Mouse (Mus musculus) heart, embryonic 12.5 days (tissue): ENCODE measurements around the gene Map3k20. TPM values are rescaled to one million over a fixed set of nuclear protein-coding genes. Genes with fewer than 3 reads are reported as not detected.

Source experiments
- ATAC-seq: fragments of 200-750 bp; cut with Nextera tagmentation; 2 replicates; pipeline ENCODE4 v1.8.0; 2017; ENCODE audit warnings: moderate TSS enrichment, moderate library complexity; ENCODE audit not compliant: insufficient number of reproducible peaks, low FRiP score
- H3K27ac ChIP-seq: fragments of 300-500 bp; sonication (generic); 2 replicates; pipeline ENCODE4 v1.5.1; 2016; ENCODE audit warnings: mild to moderate bottlenecking, moderate library complexity; ENCODE audit not compliant: poor library complexity, severe bottlenecking
- H3K27me3 ChIP-seq: fragments of 300-500 bp; sonication (generic); replicated peaks from 2 replicates; pipeline ENCODE4 v1.6.1; 2016; ENCODE audit warnings: mild to moderate bottlenecking, moderate library complexity
- H3K36me3 ChIP-seq: fragments of 300-500 bp; sonication (generic); 2 replicates; pipeline ENCODE4 v1.6.1; 2016; ENCODE audit warnings: mild to moderate bottlenecking, moderate library complexity
- H3K4me1 ChIP-seq: fragments of 300-500 bp; sonication (generic); replicated peaks from 2 replicates; pipeline ENCODE4 v1.6.1; 2016; ENCODE audit warnings: mild to moderate bottlenecking
- H3K4me2 ChIP-seq: fragments of 300-500 bp; sonication (generic); 2 replicates; pipeline ENCODE4 v1.6.1; 2016; ENCODE audit warnings: mild to moderate bottlenecking, moderate library complexity
- H3K4me3 ChIP-seq: fragments of 300-500 bp; sonication (generic); 2 replicates; pipeline ENCODE4 v1.5.1; 2016; ENCODE audit warnings: mild to moderate bottlenecking
- H3K9ac ChIP-seq: fragments of 300-500 bp; sonication (generic); 2 replicates; pipeline ENCODE4 v1.6.1; 2016; ENCODE audit warnings: mild to moderate bottlenecking, moderate library complexity
- H3K9me3 ChIP-seq: fragments of 300-500 bp; sonication (generic); replicated peaks from 2 replicates; pipeline ENCODE4 v1.6.1; 2016; ENCODE audit warnings: mild to moderate bottlenecking, moderate library complexity
- WGBS: fragments of 180-500 bp; shearing (Covaris S2); methylation state at CpG from one replicate; pipeline ENCODE4 v1.1.7; 2016; 5-methylcytosine and 5-hydroxymethylcytosine counted together
- polyA plus RNA-seq: library from polyadenylated mRNA; unstranded; fragments of >200 nt; fragmentation: Nextera tagmentation; extraction: Ambion mirVana; gene quantifications from 2 replicates; pipeline ENCODE4 v1.2.1, GENCODE M21; 2016

Gene Map3k20
- polyA plus RNA-seq, 1 experiment from 2014 or later = 77.2 TPM

DNA sequence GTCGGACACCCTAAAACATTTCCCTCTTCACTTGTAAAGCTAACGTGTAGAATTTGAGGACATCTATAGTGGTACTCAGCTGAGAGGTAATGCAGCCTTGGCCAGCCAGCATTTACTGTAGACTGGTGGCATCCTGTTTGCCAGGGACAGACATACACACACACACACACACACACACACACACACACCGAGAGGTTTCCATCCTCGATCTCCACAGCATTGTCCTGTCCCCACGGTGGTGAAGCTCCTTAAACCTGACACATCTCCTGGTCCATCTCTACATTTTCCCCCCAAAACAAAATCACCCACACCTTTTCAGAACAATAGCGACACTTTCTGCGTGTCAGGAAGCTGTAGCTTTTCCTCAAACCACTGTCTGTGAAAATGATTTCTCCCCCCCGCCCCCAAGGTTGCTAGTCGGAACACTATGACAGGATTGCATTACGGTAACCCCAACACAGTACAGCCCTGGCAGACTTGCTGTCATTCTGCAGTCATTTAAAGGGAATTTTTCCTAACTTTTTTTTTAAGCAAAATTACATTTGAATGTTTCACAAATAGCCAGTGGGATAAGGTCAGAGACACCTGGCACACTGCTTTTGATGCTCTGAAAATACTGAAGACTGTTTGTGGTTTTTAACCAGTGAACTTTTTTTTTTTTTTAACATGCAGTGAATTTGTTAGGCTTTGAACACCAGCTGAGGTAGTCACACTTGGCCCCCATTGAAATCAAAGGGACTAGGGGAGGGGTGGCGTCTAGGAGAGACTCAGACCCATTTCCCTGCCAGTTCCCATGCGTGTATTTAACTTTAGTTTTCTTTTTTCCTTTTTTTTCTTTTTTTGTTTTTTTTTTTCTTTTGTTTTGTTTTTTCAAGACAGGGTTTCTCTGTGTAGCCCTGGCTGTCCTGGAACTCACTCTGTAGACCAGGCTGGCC is 120.5 kb downstream of the Map3k20 start:
- Histone ChIP-seq H3K27ac (no peak overlapping the region), H3K4me3 (no peak overlapping the region), H3K36me3 (peaks cover 50% of the 10 kb centered on the region), H3K9ac (no peak overlapping the region), H3K4me1 (0 out of 2 replicates have a peak, but pooled peaks cover 7% of the 10 kb centered on the region), H3K9me3 (no peaks in the 10 kb centered on the region), H3K4me2 (no peak overlapping the region), H3K27me3 (no peaks in the 10 kb centered on the region)
- 87% methylated on average over 12 of the region's 12 CpGs for WGBS
- no peak for ATAC-seq

DNA sequence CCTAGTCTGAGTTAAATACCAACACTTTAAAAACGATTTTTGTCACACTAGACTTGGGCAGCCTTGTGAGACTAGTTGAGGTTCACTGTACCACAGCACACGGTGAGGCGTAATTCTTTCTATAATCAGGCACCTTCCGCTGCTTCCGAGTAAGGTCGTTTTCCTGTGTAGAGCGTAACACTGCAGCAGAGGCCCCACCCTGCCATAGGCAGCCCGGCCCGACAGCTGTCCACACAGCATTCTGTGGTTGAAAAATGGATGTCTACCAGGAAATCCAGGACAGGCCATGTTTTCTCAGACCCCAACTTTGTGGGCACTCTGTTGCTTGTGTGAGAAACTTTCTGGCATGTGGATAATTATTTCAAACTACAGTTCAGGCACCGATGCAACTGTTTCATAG is 121.3 kb downstream of the Map3k20 start:
- Histone ChIP-seq H3K27me3 (no peaks in the 10 kb centered on the region), H3K9me3 (no peaks in the 10 kb centered on the region), H3K4me2 (no peak overlapping the region), H3K4me3 (no peak overlapping the region), H3K27ac (no peak overlapping the region), H3K36me3 (peaks cover 44% of the 10 kb centered on the region), H3K4me1 (0 out of 2 replicates have a peak, but pooled peaks cover 7% of the 10 kb centered on the region), H3K9ac (no peak overlapping the region)
- WGBS = 56% methylated on average over 10 of the region's 10 CpGs
- ATAC-seq = no peak

DNA sequence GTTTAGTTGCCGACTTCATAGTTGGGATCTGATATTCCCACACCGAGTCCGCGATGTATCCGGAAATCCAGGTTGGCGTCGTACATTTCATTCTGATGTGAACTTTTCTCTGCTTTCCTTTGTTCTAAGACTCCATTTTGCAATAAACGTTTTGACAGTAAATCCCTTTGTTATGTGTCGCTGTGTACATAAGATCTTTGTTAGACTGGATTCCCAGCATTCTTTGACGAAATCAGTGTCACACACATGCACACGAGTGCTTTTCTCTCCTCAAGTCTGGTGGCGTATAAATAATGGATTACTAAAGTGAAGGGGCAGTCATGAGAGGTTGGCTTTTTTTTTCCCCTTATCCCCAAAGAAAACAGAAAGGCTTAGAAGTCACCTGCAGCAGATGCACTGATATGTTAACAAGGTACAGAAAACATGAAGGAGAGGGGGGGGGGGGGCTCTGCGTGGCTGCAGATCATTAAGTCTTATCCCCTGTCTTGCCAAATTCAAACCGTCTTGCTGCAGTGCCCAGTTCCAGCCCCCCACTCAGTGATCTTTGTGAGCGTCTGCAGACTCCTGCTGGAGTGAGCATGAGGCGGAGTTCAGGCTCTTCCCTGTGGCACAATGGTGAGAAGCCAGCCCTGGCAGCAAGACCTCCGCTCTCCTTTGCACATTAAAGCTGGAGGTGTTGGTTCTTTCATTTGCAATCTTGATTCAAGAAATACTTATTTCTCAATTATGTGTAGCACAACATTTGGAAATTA is 122.1 kb downstream of the Map3k20 start:
- Histone ChIP-seq H3K9me3 (no peaks in the 10 kb centered on the region), H3K27me3 (no peaks in the 10 kb centered on the region), H3K27ac (no peak overlapping the region), H3K36me3 (peaks cover 41% of the 10 kb centered on the region), H3K4me2 (no peak overlapping the region), H3K4me1 (0 out of 2 replicates have a peak, but pooled peaks cover 7% of the 10 kb centered on the region), H3K9ac (no peak overlapping the region), H3K4me3 (no peak overlapping the region)
- 84% methylated on average over 17 of the region's 17 CpGs for WGBS
- no peak for ATAC-seq

DNA sequence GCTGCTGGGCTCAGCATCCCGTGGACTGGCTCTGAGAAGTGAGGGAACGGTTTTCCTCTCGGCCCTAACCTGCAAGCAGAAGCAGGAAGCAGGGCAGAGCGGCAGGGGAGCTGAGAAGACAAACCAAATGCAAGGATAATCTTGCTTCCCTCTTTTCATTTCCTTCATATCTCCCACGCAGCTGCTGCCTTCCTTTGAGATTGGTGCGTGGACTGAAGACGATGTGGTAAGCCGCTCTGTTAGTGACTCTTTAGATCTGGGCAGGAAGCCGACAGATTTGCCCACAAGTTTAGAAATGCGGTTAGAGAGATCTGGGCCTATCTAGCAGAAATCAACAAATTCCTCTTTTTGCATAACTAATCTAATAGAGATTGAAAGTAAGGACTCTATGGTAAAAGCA is 124.5 kb downstream of the Map3k20 start:
- no peaks in the 10 kb centered on the region for H3K9me3 ChIP-seq
- no peaks in the 10 kb centered on the region for H3K27me3 ChIP-seq
- H3K4me1 ChIP-seq = peaks cover 14% of the 10 kb centered on the region; the same call in 1 of the 2 replicates
- H3K4me3 ChIP-seq = no peak overlapping the region
- peaks cover 22% of the 10 kb centered on the region for H3K36me3 ChIP-seq
- ATAC-seq = no peak
- H3K4me2 ChIP-seq = no peak overlapping the region
- no peak overlapping the region for H3K9ac ChIP-seq
- no peak overlapping the region for H3K27ac ChIP-seq
- WGBS = 55% methylated on average over 10 of the region's 10 CpGs

DNA sequence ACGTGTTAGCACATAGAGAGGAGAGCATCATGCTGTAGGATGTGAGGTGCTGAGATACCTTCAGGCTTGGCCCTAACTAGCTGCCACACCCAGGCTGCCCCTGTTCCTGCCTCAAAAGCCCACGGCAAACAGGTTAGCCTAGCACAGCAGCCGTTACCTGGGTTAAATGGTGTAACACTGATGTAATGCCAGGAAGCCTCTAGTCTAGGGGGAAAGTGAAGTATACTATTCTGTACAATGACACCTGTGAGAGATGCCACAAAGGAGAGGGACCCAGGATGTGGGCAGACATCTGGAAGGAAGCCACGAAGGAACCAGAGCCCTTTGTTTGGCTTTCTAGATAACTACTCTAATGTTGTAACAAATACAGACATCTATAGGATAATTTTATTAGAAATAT is 126.8 kb downstream of the Map3k20 start:
- ATAC-seq = no peak
- Histone ChIP-seq H3K4me1 (peaks cover 23% of the 10 kb centered on the region), H3K27me3 (no peaks in the 10 kb centered on the region), H3K36me3 (peaks cover 12% of the 10 kb centered on the region), H3K9ac (no peak overlapping the region), H3K4me2 (no peak overlapping the region), H3K27ac (no peak overlapping the region), H3K9me3 (no peaks in the 10 kb centered on the region), H3K4me3 (no peak overlapping the region)
- 90% methylated on average over 4 of the region's 4 CpGs for WGBS

DNA sequence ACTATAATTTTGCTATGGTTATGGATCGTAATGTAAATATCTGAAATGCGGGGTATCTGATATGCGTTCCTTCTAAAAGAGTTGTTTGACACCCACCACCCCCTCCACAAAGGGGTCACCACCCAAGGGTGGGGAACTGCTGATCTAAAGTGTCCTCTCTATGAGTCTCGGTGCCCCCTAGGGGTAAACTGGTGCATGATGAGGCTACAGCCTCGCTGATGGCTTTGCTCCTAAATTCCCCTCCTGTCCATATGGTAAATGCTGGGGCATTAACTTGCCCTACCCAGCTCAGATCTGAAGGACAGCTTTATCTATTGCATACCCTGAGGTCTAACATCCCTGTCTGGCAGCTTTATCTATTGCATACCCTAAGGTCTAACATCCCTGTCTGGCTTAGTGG is 130.0 kb downstream of the Map3k20 start:
- Histone ChIP-seq H3K4me3 (no peak overlapping the region), H3K4me2 (no peak overlapping the region), H3K27me3 (no peaks in the 10 kb centered on the region), H3K27ac (no peak overlapping the region), H3K9ac (no peak overlapping the region), H3K9me3 (no peaks in the 10 kb centered on the region), H3K36me3 (peaks cover 16% of the 10 kb centered on the region), H3K4me1 (peaks cover 16% of the 10 kb centered on the region)
- ATAC-seq = no peak
- WGBS = 82% methylated on average over 5 of the region's 5 CpGs

DNA sequence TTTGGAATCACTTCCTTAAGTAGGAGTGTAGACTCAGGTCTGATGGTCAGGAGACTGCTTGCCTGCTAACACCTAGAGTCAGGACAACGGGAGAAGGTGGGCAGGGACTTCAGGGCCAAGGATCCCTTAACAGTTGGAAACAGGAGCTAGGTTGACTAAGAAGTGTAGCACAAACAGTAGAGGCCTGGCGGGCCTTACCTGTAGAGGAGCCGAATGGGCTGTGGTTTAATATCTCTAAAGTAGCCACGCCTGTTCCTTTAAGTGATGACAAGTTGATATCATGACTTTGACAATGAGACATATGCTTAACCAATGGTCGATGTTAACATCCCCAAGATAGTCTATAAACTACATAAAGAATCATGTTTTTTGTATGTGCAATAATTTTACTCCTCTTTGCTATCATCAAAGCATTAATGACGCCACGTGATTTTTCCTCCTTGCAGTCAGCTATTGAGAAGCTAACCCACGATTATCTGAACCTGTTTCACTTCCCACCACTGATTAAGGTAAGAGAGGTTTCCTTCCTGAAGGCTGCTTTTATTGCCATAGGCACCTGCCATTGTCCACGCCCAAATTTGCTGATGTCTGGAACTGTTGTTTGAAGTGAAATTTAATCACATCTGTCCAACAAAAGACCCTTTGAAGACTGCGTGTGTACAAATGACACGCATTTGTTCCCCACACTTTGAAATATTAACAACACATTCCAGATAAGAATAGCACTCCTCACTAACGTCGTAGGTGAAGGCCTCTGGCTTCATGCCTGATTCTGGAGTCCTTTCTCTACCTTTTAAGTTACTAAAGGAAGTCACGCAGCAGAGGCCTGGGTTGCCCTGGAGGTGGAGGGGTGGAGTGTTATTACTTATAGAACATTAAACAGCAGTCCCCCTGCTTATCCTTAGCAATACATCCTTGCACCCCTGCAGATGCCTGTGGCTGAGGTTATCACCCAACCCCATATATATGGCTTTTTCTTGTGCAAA is 131.0 kb downstream of the Map3k20 start:
- H3K4me2 ChIP-seq = no peak overlapping the region
- no peak overlapping the region for H3K9ac ChIP-seq
- no peak overlapping the region for H3K4me3 ChIP-seq
- H3K36me3 ChIP-seq = peaks cover 16% of the 10 kb centered on the region
- WGBS = 62% methylated on average over 14 of the region's 14 CpGs
- H3K9me3 ChIP-seq = no peaks in the 10 kb centered on the region
- ATAC-seq = no peak
- H3K4me1 ChIP-seq = peaks cover 16% of the 10 kb centered on the region
- no peak overlapping the region for H3K27ac ChIP-seq
- H3K27me3 ChIP-seq = no peaks in the 10 kb centered on the region

DNA sequence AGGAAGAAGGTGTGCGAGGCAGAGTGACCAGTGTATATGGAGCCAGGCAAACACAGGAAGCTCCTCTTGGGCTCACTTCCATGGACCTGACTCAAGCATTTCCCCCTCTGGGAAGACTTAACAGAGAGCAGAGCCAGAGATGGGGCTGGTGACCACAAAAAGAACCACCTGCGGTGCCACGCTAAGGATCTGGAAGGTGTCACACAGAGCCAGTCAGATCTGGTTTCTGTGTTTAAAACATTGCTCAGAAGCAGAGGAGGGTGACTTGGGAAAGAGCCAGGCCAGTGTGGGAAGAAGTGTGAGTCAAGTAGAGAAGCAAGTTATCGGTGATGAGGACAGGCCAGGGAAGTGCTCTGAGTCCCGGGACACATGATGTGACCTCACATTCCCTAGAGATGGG is 135.1 kb downstream of the Map3k20 start:
- peaks cover 10% of the 10 kb centered on the region for H3K36me3 ChIP-seq
- whole genome bisulfite sequencing = 77% methylated on average over 5 of the region's 5 CpGs
- H3K27ac ChIP-seq = no peak overlapping the region
- no peak overlapping the region for H3K9ac ChIP-seq
- H3K27me3 ChIP-seq = no peaks in the 10 kb centered on the region
- H3K4me2 ChIP-seq = no peak overlapping the region
- ATAC-seq = no peak
- H3K4me1 ChIP-seq = peaks cover 9% of the 10 kb centered on the region
- no peak overlapping the region for H3K4me3 ChIP-seq
- no peaks in the 10 kb centered on the region for H3K9me3 ChIP-seq

DNA sequence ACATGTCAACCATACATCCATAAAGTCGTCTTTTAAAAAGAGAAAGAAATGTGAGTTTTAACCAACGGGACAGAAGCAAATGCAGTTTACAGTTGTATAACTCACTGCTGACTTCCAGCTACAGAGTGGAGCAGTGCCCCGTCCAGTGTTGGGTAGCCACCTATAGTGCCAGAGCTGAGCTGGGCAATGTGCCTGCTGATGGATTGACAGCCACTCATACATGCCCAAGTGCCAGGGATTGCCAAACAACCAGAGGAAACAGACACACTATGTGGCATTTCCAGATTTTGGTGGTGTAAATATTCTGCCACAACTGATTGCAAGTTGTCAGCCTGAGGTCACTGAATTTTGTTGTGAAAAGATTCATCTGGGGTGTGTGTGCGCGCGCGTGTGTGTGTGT is 139.2 kb downstream of the Map3k20 start:
- Histone ChIP-seq H3K27ac (no peak overlapping the region), H3K4me1 (no peaks in the 10 kb centered on the region), H3K9me3 (no peaks in the 10 kb centered on the region), H3K27me3 (no peaks in the 10 kb centered on the region), H3K36me3 (no peaks in the 10 kb centered on the region; the same call in 1 of the 2 replicates), H3K4me3 (no peak overlapping the region), H3K9ac (no peak overlapping the region), H3K4me2 (no peak overlapping the region)
- ATAC-seq = no peak
- WGBS = 87% methylated on average over 7 of the region's 7 CpGs

DNA sequence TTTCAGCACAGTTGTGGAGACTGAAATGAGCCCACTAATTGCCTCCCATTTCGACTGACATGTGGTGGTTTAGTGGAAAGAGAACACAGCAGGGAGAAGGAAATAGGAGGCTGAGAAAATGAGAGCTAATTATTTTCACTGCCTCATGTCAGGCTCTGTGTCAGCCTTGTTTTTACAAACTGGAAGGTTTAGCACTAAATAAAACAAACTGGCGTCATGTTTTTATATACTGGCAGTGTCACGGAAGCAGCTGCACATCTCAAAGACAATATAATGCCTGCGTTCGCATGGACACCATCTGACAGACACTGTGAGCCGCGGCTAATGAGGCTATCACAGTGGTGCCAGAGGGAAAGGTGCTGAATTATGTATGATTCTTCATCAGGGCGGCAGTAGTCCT is 141.3 kb downstream of the Map3k20 start:
- WGBS = 73% methylated on average over 8 of the region's 8 CpGs
- Histone ChIP-seq H3K27me3 (no peaks in the 10 kb centered on the region), H3K4me1 (no peaks in the 10 kb centered on the region)

More for the DNA sequence above, 141.3 kb downstream of the Map3k20 start:
- Histone ChIP-seq H3K36me3 (no peaks in the 10 kb centered on the region), H3K9me3 (no peaks in the 10 kb centered on the region), H3K4me2 (no peak overlapping the region), H3K27ac (no peak overlapping the region), H3K4me3 (no peak overlapping the region), H3K9ac (no peak overlapping the region)
- no peak for ATAC-seq
